ENCODE assay signal across 9 mouse cellular contexts in the genomic region with DNA sequence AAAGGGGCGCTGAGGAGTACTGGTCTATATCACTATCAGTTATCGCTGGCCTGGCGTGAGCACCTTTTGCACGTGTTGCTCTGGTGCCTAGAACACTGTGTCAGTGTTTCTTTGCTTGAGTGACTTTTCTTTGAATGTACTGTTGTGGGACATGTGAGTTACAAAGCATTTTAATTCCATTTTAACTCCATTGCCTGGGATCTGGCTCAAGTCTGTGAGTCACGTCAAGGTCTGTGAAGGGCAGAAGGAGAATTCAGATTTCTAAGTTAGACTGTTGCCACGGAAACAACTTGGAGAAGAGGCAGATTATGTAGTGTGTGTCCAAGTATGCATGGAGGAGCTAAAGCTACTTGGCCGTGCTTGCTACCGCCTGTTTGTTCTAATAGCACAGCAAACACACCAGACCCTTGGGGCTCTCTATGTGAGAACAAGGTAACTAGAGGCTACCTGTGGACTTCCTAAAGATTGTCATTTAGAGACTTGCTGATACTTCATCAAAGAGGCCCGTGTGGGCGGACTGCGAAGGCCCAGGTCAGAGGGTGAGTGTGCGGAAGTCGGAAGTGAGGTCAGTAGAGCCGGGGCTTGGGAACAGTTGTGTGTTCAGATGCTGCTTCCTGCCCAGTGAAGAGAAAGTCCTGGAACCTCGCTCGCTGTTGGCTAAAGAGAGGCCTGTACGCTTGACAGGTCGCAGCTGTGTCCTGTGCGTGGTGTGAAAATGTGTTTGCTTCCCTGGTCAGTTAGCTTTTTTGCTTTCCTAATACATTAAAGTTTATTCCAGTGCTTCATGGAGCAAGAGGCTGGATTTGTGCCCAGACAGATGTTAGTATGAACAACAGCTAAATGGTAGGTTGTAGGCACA. TPM values are rescaled to one million over a fixed set of nuclear protein-coding genes. Genes with fewer than 3 reads are reported as not detected.
A peak's percentile ranks its signal among the peaks of the same experiment; 100 is the strongest.
DNase-seq lines count a peak whose midpoint lies in the region; ATAC-seq and TF ChIP-seq lines count a peak whose summit lies in the region.
"Had no signal": no experiment of that assay in that cellular context is flagged by ENCODE, and none has a peak within 500 bp of the region (broad histone marks: within the 10 kb centered on the region; RNA-seq: fewer than 3 reads in every experiment).

No protein-coding gene starts in this region.

- no peaks in the 10 kb centered on the region for H3K36me3 ChIP-seq in hindbrain, embryonic 13.5 days
- 0 out of 2 replicates have a peak, but pooled peaks cover 3% of the 10 kb centered on the region for H3K36me3 ChIP-seq in hindbrain, embryonic 10.5 days
- H3K36me3 ChIP-seq in embryonic facial prominence, embryonic 15.5 days, result no peaks in the 10 kb centered on the region
- H3K36me3 ChIP-seq in hindbrain, postnatal 0 days (ENCODE audit: insufficient read depth, low read length), result no peaks in the 10 kb centered on the region
- H3K36me3 ChIP-seq in lung, postnatal 0 days (ENCODE audit: insufficient read depth, low read length), result no peaks in the 10 kb centered on the region
- H3K36me3 ChIP-seq: neural tube, embryonic 13.5 days had no signal

- 72% methylated on average over 19 of the region's 19 CpGs for WGBS in hindbrain, embryonic 13.5 days
- 78% methylated on average over 19 of the region's 19 CpGs for WGBS in hindbrain, embryonic 10.5 days
- 75% methylated on average over 19 of the region's 19 CpGs for WGBS in embryonic facial prominence, embryonic 15.5 days
- WGBS in hindbrain, postnatal 0 days, result 54% methylated on average over 19 of the region's 19 CpGs
- 24% methylated on average over 19 of the region's 19 CpGs for WGBS in lung, postnatal 0 days

- TF ChIP-seq CTCF in hindbrain, postnatal 0 days (IDR thresholded peaks at IDR 0.05; ENCODE audit: low read depth), result no peak
- TF ChIP-seq CTCF in lung, postnatal 0 days (IDR thresholded peaks at IDR 0.05), result no peak

- no peak overlapping the region for H3K4me3 ChIP-seq in hindbrain, embryonic 13.5 days
- no peak overlapping the region for H3K4me3 ChIP-seq in hindbrain, embryonic 10.5 days
- no peak overlapping the region for H3K4me3 ChIP-seq in embryonic facial prominence, embryonic 15.5 days (replicated peaks)
- no peak overlapping the region for H3K4me3 ChIP-seq in hindbrain, postnatal 0 days (ENCODE audit: low read length)
- H3K4me3 ChIP-seq in lung, postnatal 0 days (ENCODE audit: low read depth, low read length), result no peak overlapping the region
- H3K4me3 ChIP-seq: neural tube, embryonic 13.5 days had no signal

- no peak overlapping the region for H3K9ac ChIP-seq in hindbrain, embryonic 13.5 days
- H3K9ac ChIP-seq in embryonic facial prominence, embryonic 15.5 days, result no peak overlapping the region
- H3K9ac ChIP-seq in hindbrain, postnatal 0 days (replicated peaks; ENCODE audit: low read length), result no peak overlapping the region
- no peak overlapping the region for H3K9ac ChIP-seq in lung, postnatal 0 days (replicated peaks; ENCODE audit: low read depth)
- H3K9ac ChIP-seq: neural tube, embryonic 13.5 days had no signal

- H3K9me3 ChIP-seq in hindbrain, embryonic 13.5 days, result no peaks in the 10 kb centered on the region
- no peaks in the 10 kb centered on the region for H3K9me3 ChIP-seq in hindbrain, embryonic 10.5 days
- no peaks in the 10 kb centered on the region for H3K9me3 ChIP-seq in embryonic facial prominence, embryonic 15.5 days (replicated peaks)
- H3K9me3 ChIP-seq in hindbrain, postnatal 0 days (ENCODE audit: low read length), result no peaks in the 10 kb centered on the region; the same call in 1 of the 2 replicates
- H3K9me3 ChIP-seq in lung, postnatal 0 days (ENCODE audit: low read length), result no peaks in the 10 kb centered on the region
- H3K9me3 ChIP-seq: neural tube, embryonic 13.5 days had no signal

- H3K4me1 ChIP-seq in hindbrain, embryonic 13.5 days (replicated peaks), result peaks cover 11% of the 10 kb centered on the region
- peaks cover 33% of the 10 kb centered on the region for H3K4me1 ChIP-seq in hindbrain, embryonic 10.5 days (replicated peaks)
- peaks cover 37% of the 10 kb centered on the region for H3K4me1 ChIP-seq in embryonic facial prominence, embryonic 15.5 days
- H3K4me1 ChIP-seq in hindbrain, postnatal 0 days (ENCODE audit: insufficient read depth, low read length), result peaks cover 10% of the 10 kb centered on the region
- peaks cover 43% of the 10 kb centered on the region; the same call in 1 of the 2 replicates for H3K4me1 ChIP-seq in lung, postnatal 0 days (ENCODE audit: insufficient read depth, low read depth, low read length)

- H3K27me3 ChIP-seq in hindbrain, embryonic 13.5 days, result no peaks in the 10 kb centered on the region
- H3K27me3 ChIP-seq in hindbrain, embryonic 10.5 days (ENCODE audit: insufficient read depth, poor library complexity, severe bottlenecking), result no peaks in the 10 kb centered on the region
- no peaks in the 10 kb centered on the region for H3K27me3 ChIP-seq in embryonic facial prominence, embryonic 15.5 days
- H3K27me3 ChIP-seq in hindbrain, postnatal 0 days (ENCODE audit: insufficient read depth, low read length), result no peaks in the 10 kb centered on the region
- H3K27me3 ChIP-seq in lung, postnatal 0 days (replicated peaks; ENCODE audit: insufficient read depth, low read length), result no peaks in the 10 kb centered on the region
- H3K27me3 ChIP-seq: neural tube, embryonic 13.5 days had no signal

- TF ChIP-seq EP300 in lung, postnatal 0 days (IDR thresholded peaks at IDR 0.05), result peak; percentile 60; the same call in 1 of the 2 replicates

- no peak overlapping the region for H3K4me2 ChIP-seq in hindbrain, embryonic 13.5 days
- H3K4me2 ChIP-seq in embryonic facial prominence, embryonic 15.5 days (replicated peaks), result no peak overlapping the region
- H3K4me2 ChIP-seq in hindbrain, postnatal 0 days (ENCODE audit: low read depth, low read length), result no peak overlapping the region
- 0 out of 2 replicates have a peak overlapping the region, but pooled peaks have one; percentile 25 for H3K4me2 ChIP-seq in lung, postnatal 0 days (replicated peaks; ENCODE audit: low read depth, low read length)
- H3K4me2 ChIP-seq: neural tube, embryonic 13.5 days had no signal

- DNase-seq in hindbrain, embryonic 10.5 days (ENCODE audit: low spot score), result no peak
- peak; percentile 62 for DNase-seq in hindbrain, postnatal 0 days (ENCODE audit: low spot score)
- peak; percentile 95 for DNase-seq in lung, postnatal 0 days (ENCODE audit: low spot score)
- no peak for DNase-seq in thymus, postnatal 36 days
- DNase-seq in cerebellum, postnatal 4 days (ENCODE audit: low spot score in 2 of 2), result no peak
- no peak for DNase-seq in right cerebral cortex, postnatal 4 days

- ATAC-seq in hindbrain, embryonic 13.5 days (ENCODE audit: low FRiP score), result no peak
- no peak for ATAC-seq in embryonic facial prominence, embryonic 15.5 days (ENCODE audit: insufficient number of reproducible peaks, low FRiP score, low TSS enrichment, low read depth)
- ATAC-seq in hindbrain, postnatal 0 days, result peak; percentile 79
- peak; percentile 81 for ATAC-seq in lung, postnatal 0 days

- peak overlapping the region; percentile 13; the same call in 1 of the 2 replicates for H3K27ac ChIP-seq in hindbrain, embryonic 13.5 days
- H3K27ac ChIP-seq in hindbrain, embryonic 10.5 days, result no peak overlapping the region
- H3K27ac ChIP-seq in embryonic facial prominence, embryonic 15.5 days (replicated peaks), result 0 out of 2 replicates have a peak overlapping the region, but pooled peaks have one; percentile 36
- peak overlapping the region; percentile 55 for H3K27ac ChIP-seq in hindbrain, postnatal 0 days
- peak overlapping the region; percentile 83 for H3K27ac ChIP-seq in lung, postnatal 0 days (ENCODE audit: low read length)
- H3K27ac ChIP-seq: neural tube, embryonic 13.5 days had no signal

RNA-seq across cellular contexts. Expression of a gene that starts 41.0 kb away (rescaled TPM):
- polyA plus RNA-seq in hindbrain, embryonic 13.5 days (2015; fragmentation: Nextera tagmentation; extraction: Ambion mirVana), result 35.8 and 35.9 TPM in 2 replicates
- 45.9 and 56.5 TPM in 2 replicates for polyA plus RNA-seq in hindbrain, embryonic 10.5 days (2016; fragmentation: Nextera tagmentation; extraction: Ambion mirVana)
- 73.1 and 79.4 TPM in 2 replicates for polyA plus RNA-seq in embryonic facial prominence, embryonic 15.5 days (2015; fragmentation: Nextera tagmentation; extraction: Ambion mirVana)
- 49.7 and 56.7 TPM in 2 replicates for total RNA-seq in hindbrain, postnatal 0 days (2014; rRNA removed)
- polyA plus RNA-seq in hindbrain, postnatal 0 days (2015; fragmentation: Nextera tagmentation; extraction: Ambion mirVana), result 65.2 and 68.8 TPM in 2 replicates
- 92.9 and 100 TPM in 2 replicates for polyA plus RNA-seq in lung, postnatal 0 days (2015; fragmentation: Nextera tagmentation; extraction: Ambion mirVana)

Comparison
In these comparisons a context has a peak if more than half of its experiments do, and no peak if none do; other contexts are left out.
1. ATAC-seq: peak in hindbrain, postnatal 0 days (single experiment) and lung, postnatal 0 days (single experiment); none in hindbrain, embryonic 13.5 days (single experiment) and embryonic facial prominence, embryonic 15.5 days (single experiment).
2. DNase-seq: peak in hindbrain, postnatal 0 days (single experiment) and lung, postnatal 0 days (single experiment); none in hindbrain, embryonic 10.5 days (single experiment), thymus, postnatal 36 days (0 of 2), cerebellum, postnatal 4 days (0 of 2) and right cerebral cortex, postnatal 4 days (single experiment).